Mouse (Mus musculus) kidney, postnatal 0 days (tissue): Measurements from ENCODE around the gene Umps. TPM values are rescaled to one million over a fixed set of nuclear protein-coding genes. Genes with fewer than 3 reads are reported as not detected.
A peak's percentile ranks its signal among the peaks of the same experiment; 100 is the strongest.

Source experiments
- ATAC-seq: fragments of 200-750 bp; cut with Nextera tagmentation; replicated peaks from 2 replicates; pipeline ENCODE4 v1.8.0; 2017; ENCODE audit warnings: low read depth, moderate number of reproducible peaks, moderate TSS enrichment, moderate library complexity; ENCODE audit not compliant: low FRiP score
- DNase-seq: peaks from one replicate; pipeline ENCODE4 v3.0.0-alpha.2; 2016; ENCODE audit warnings: low spot score
- H3K27ac ChIP-seq: fragments of 300-500 bp; sonication (generic); 2 replicates; pipeline ENCODE4 v1.5.1; 2014; ENCODE audit warnings: mild to moderate bottlenecking
- H3K27me3 ChIP-seq: fragments of 300-500 bp; sonication (generic); 2 replicates; pipeline ENCODE4 v1.6.1; 2014; ENCODE audit warnings: low read length, mixed read lengths; ENCODE audit not compliant: insufficient read depth
- H3K36me3 ChIP-seq: fragments of 300-500 bp; sonication (generic); 2 replicates; pipeline ENCODE4 v1.6.1; 2014; ENCODE audit warnings: low read length, mixed read lengths; ENCODE audit not compliant: insufficient read depth
- H3K4me1 ChIP-seq: fragments of 300-500 bp; sonication (generic); replicated peaks from 2 replicates; pipeline ENCODE4 v1.6.1; 2014; ENCODE audit warnings: antibody characterized with exemption, low read length, mixed read lengths; ENCODE audit not compliant: insufficient read depth
- H3K4me2 ChIP-seq: fragments of 300-500 bp; sonication (generic); 2 replicates; pipeline ENCODE4 v1.6.1; 2014; ENCODE audit warnings: mild to moderate bottlenecking, low read length, moderate library complexity, mixed read lengths
- H3K4me3 ChIP-seq: fragments of 300-500 bp; sonication (generic); replicated peaks from 2 replicates; pipeline ENCODE4 v1.5.1; 2014; ENCODE audit warnings: low read depth, low read length
- H3K9ac ChIP-seq: fragments of 300-500 bp; sonication (generic); 2 replicates; pipeline ENCODE4 v1.6.1; 2014; ENCODE audit warnings: low read depth, low read length
- H3K9me3 ChIP-seq: fragments of 300-500 bp; sonication (generic); replicated peaks from 2 replicates; pipeline ENCODE4 v1.6.1; 2016; ENCODE audit warnings: low read length, inconsistent platforms, mixed read lengths
- CTCF ChIP-seq: IDR thresholded peaks from 2 replicates; pipeline ENCODE4 v1.5.1; 2016; ENCODE audit warnings: antibody characterized with exemption, low read depth, mild to moderate bottlenecking, moderate library complexity
- WGBS: fragments of 180-500 bp; shearing (Covaris S2); extraction: QIAGEN DNeasy Blood & Tissue Kit; methylation state at CpG from one replicate; pipeline ENCODE4 v1.1.7; 2014; 5-methylcytosine and 5-hydroxymethylcytosine counted together
- polyA plus RNA-seq: library from polyadenylated mRNA; unstranded; fragments of >200 nt; fragmentation: Nextera tagmentation; extraction: Ambion mirVana; gene quantifications from 2 replicates; pipeline ENCODE4 v1.2.1, GENCODE M21; 2015

The Umps gene
- polyA plus RNA-seq, 1 experiment from 2014 or later, result 37.9 TPM

DNA sequence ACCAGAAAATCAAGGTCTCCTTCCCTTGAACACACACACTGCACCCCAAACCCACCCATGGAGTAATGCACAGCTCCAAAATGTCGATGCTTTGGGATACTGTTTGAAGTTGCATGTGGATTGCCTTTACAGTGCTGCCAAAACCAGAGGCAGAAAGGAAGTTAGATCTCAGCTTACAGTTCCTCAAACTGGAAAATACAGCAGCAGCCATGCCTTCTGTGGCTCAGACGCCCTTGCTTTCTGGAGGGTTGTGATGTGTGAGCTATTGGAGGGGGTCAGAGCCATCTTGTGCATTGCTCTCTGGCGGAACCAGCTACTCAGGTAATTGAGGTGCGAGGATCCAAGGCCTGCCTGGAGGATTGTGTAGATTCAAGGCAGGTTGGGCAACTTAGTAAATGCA is 30.0 kb downstream of the Umps start:
- Histone ChIP-seq H3K4me3 (no peak overlapping the region), H3K9me3 (no peaks in the 10 kb centered on the region), H3K27ac (no peak overlapping the region), H3K4me1 (peaks cover 27% of the 10 kb centered on the region), H3K27me3 (no peaks in the 10 kb centered on the region), H3K36me3 (no peaks in the 10 kb centered on the region), H3K4me2 (no peak overlapping the region), H3K9ac (no peak overlapping the region)
- no peak for DNase-seq
- no peak for ATAC-seq
- 83% methylated on average over 4 of the region's 4 CpGs for WGBS
- no peak for TF ChIP-seq CTCF

DNA sequence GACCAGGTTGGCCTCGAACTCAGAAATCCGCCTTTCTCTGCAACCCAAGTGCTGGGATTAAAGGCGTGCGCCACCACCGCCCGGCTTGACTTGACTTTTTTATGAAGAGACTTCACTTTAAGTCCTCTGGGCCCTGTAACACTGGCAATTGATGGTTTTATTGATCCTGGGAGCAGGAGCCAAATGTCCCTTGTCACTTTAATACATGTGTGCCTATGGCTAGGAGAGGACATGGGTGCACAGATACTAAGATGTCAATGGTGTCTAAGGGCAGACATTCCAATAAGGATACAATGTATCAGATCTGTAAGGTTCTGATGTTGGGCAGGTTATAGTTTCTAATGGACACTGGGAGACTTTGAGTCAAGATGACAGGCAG is 31.4 kb downstream of the Umps start:
- Histone ChIP-seq H3K36me3 (no peaks in the 10 kb centered on the region), H3K9ac (no peak overlapping the region), H3K9me3 (no peaks in the 10 kb centered on the region), H3K4me2 (no peak overlapping the region), H3K4me3 (no peak overlapping the region), H3K27ac (no peak overlapping the region), H3K4me1 (peaks cover 18% of the 10 kb centered on the region; the same call in 1 of the 2 replicates), H3K27me3 (no peaks in the 10 kb centered on the region)
- TF ChIP-seq CTCF, result no peak
- ATAC-seq, result no peak
- DNase-seq, result no peak
- 82% methylated on average over 6 of the region's 6 CpGs for WGBS

DNA sequence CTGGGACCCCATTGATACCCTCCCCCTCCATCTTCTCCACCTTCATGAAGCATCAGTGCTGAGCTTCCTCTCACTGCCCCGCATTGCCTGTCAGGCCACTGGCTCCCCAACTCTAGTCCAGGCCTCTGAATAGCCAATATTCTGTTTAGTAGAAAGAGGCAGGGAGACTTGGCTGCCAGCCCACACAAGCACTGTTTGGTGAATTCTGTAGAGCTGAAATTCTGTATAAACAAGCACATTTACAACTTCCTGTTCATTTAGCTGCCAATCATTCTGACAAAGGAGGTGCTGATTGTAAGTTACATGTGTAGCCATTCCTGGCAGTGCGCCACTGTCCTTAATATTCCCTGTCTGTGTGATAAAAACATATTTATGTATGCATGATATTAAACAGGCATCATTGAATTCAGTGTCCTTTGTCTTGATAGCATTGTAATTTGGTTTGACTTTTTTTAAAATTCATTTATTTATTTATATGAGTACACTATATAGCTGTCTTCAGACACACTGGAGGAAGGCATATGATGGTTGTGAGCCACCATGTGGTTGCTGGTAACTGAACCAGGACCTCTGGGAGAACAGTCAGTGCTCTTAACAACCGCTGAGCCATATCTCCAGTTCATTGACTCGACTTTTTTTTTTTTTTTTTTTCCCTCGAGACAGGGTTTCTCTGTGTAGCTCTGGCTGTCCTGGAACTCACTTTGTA is 32.0 kb downstream of the Umps start:
- TF ChIP-seq CTCF, result no peak
- peak overlapping the region; percentile 55; the same call in 1 of the 2 replicates for H3K27ac ChIP-seq
- H3K4me2 ChIP-seq, result no peak overlapping the region
- DNase-seq (peak; percentile 88), ATAC-seq (no peak)
- WGBS, result 29% methylated on average over 5 of the region's 5 CpGs
- no peak overlapping the region for H3K9ac ChIP-seq
- H3K4me1 ChIP-seq, result peaks cover 18% of the 10 kb centered on the region; the same call in 1 of the 2 replicates
- no peaks in the 10 kb centered on the region for H3K27me3 ChIP-seq
- no peak overlapping the region for H3K4me3 ChIP-seq
- H3K36me3 ChIP-seq, result no peaks in the 10 kb centered on the region
- H3K9me3 ChIP-seq, result no peaks in the 10 kb centered on the region

DNA sequence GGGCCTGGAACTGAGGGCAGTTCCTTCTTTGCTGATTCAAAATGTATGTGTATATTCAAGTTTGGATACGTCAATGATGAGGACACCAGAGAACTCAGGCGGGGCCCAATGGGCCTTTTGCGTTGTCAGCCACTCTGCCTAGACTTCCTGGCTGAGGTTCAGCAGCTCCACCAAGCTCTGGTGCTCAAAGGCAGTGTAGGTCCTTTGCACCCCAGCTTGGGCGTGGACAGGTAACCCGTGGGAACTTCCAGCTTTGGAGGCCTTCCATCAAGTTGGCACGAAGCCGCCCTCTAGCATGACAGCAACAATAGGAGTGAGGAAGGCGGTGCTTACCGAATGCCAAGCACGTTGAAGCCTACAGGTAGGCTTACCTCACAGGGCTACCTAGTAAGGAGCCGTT is 33.4 kb downstream of the Umps start:
- H3K4me3 ChIP-seq, result no peak overlapping the region
- no peak for ATAC-seq
- no peak overlapping the region for H3K9ac ChIP-seq
- WGBS, result 95% methylated on average over 11 of the region's 11 CpGs
- DNase-seq, result no peak
- no peaks in the 10 kb centered on the region for H3K27me3 ChIP-seq
- H3K9me3 ChIP-seq, result no peaks in the 10 kb centered on the region
- H3K4me2 ChIP-seq, result no peak overlapping the region
- no peaks in the 10 kb centered on the region for H3K36me3 ChIP-seq
- peaks cover 16% of the 10 kb centered on the region; the same call in 1 of the 2 replicates for H3K4me1 ChIP-seq
- H3K27ac ChIP-seq, result no peak overlapping the region
- TF ChIP-seq CTCF, result no peak

DNA sequence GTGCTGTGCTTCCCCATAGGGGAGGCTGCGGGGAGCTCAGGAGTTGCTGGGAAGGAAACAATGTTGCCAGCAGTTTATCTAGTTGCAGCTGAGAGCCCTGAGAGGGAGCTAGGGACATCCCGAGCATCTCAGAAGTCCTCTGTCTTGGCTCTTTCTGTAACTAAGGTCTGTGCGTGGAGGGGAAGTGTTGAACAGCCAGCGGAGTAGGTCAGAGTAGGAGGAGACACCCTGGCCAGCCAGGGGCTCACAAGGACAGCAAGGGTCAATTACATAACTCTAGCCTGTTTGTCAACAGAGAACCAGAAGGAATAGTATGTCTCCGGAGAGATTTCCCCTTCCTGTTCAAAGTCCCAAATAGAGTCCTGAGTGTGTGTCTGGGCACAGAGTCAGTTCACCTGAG is 34.7 kb downstream of the Umps start:
- H3K27ac ChIP-seq, result no peak overlapping the region
- no peaks in the 10 kb centered on the region for H3K9me3 ChIP-seq
- DNase-seq (no peak), ATAC-seq (no peak)
- H3K4me1 ChIP-seq, result peaks cover 5% of the 10 kb centered on the region; the same call in 1 of the 2 replicates
- no peak overlapping the region for H3K4me2 ChIP-seq
- no peak overlapping the region for H3K9ac ChIP-seq
- no peak for TF ChIP-seq CTCF
- no peaks in the 10 kb centered on the region for H3K27me3 ChIP-seq
- no peak overlapping the region for H3K4me3 ChIP-seq
- H3K36me3 ChIP-seq, result no peaks in the 10 kb centered on the region
- WGBS, result 50% methylated on average over 5 of the region's 5 CpGs

DNA sequence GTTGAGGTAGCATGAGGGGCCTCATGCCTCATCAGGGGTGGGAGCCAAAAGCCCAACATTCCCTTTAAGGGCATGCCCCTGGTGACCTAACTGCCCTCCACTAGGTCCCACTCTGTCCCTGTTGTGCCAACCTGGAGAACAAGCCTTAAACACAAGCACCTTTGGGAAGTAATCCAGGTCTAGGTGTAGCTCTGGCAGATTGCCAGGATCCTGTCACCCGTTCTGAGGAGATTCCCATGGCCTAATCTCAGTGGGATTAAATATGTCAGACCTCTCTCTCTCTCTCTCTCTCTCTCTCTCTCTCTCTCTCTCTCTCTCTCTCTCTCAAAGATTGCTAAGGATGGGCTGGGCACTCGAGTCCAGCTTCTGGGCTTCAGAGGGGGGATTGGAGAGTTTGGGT is 35.2 kb downstream of the Umps start:
- Histone ChIP-seq H3K27ac (no peak overlapping the region), H3K4me3 (no peak overlapping the region), H3K27me3 (no peaks in the 10 kb centered on the region), H3K4me1 (peaks cover 5% of the 10 kb centered on the region; the same call in 1 of the 2 replicates), H3K4me2 (no peak overlapping the region), H3K9ac (no peak overlapping the region), H3K9me3 (no peaks in the 10 kb centered on the region), H3K36me3 (no peaks in the 10 kb centered on the region)
- no peak for TF ChIP-seq CTCF
- WGBS, result 47% methylated on average over 2 of the region's 2 CpGs
- no peak for DNase-seq
- no peak for ATAC-seq
